Mouse (Mus musculus) C2C12 (cell line): ENCODE measurements around the gene Spcs1. TPM values are rescaled to one million over a fixed set of nuclear protein-coding genes. Genes with fewer than 3 reads are reported as not detected.

Experiments
- H3K27me3 ChIP-seq: one replicate; pipeline ENCODE4 v1.6.1; 2011; ENCODE audit not compliant: control insufficient read depth, insufficient read depth, insufficient read length
- H3K36me3 ChIP-seq: one replicate; pipeline ENCODE4 v1.6.1; 2011; ENCODE audit not compliant: control insufficient read depth, insufficient read depth
- H3K4me3 ChIP-seq: one replicate; pipeline ENCODE4 v1.5.1; 2011; ENCODE audit warnings: mild to moderate bottlenecking, control low read depth; ENCODE audit not compliant: poor library complexity, insufficient read depth, severe bottlenecking
- H3K79me2 ChIP-seq: one replicate; pipeline ENCODE4 v1.6.1; 2011; ENCODE audit not compliant: control insufficient read depth, insufficient read depth
- H3K79me3 ChIP-seq: one replicate; pipeline ENCODE4 v1.6.1; 2011; ENCODE audit warnings: low read depth, control low read depth
- H3ac ChIP-seq: one replicate; pipeline ENCODE3; 2011; ENCODE audit warnings: low read depth; ENCODE audit not compliant: control insufficient read depth, insufficient read length
- CEBPB ChIP-seq: IDR thresholded peaks from one replicate; pipeline ENCODE4 v1.6.1; 2011; ENCODE audit warnings: low read depth, mild to moderate bottlenecking, control low read depth, moderate library complexity
- CTCF ChIP-seq: IDR thresholded peaks from one replicate; pipeline ENCODE4 v1.5.1; 2011; ENCODE audit not compliant: control insufficient read depth, insufficient read depth, insufficient read length
- FOSL1 ChIP-seq: IDR thresholded peaks from one replicate; pipeline ENCODE4 v1.8.0; 2011; ENCODE audit warnings: mild to moderate bottlenecking, low read length; ENCODE audit not compliant: poor library complexity, insufficient read depth, severe bottlenecking
- MAX ChIP-seq: IDR thresholded peaks from one replicate; pipeline ENCODE4 v1.6.1; 2011; ENCODE audit warnings: mild to moderate bottlenecking, control low read depth
- MYOD1 ChIP-seq: IDR thresholded peaks from one replicate; pipeline ENCODE4 v1.6.1; 2011; ENCODE audit warnings: low read depth; ENCODE audit not compliant: control insufficient read depth, insufficient read length
- MYOG ChIP-seq: IDR thresholded peaks from one replicate; pipeline ENCODE4 v1.6.1; 2011; ENCODE audit not compliant: control insufficient read depth, insufficient read length; ENCODE audit errors: extremely low read depth
- USF1 ChIP-seq: IDR thresholded peaks from one replicate; pipeline ENCODE4 v1.6.1; 2011; ENCODE audit warnings: low read depth, mild to moderate bottlenecking, control low read depth, moderate library complexity
- polyA plus RNA-seq: library from polyadenylated mRNA; unstranded; fragments of >200 nt; fragmentation: generic; extraction: Trizol; gene quantifications from one replicate; pipeline ENCODE4 v1.2.1, GENCODE M21; 2012; ENCODE audit warnings: missing spikeins

Spcs1 gene
- polyA plus RNA-seq, 1 experiment: 218 TPM

GRCm38 (mm10) chr14:31006779-31007178 lies 5.3 kb upstream of the Spcs1 start:
- H3K79me2 ChIP-seq: peaks cover 7% of the 10 kb centered on the region
- H3K4me3 ChIP-seq: no peak overlapping the region
- TF ChIP-seq CEBPB: no peak
- TF ChIP-seq MYOD1: no peak
- TF ChIP-seq MYOG: no peak
- no peak for TF ChIP-seq CTCF
- TF ChIP-seq FOSL1: no peak
- no peak for TF ChIP-seq USF1
- no peak for TF ChIP-seq MAX
- H3K27me3 ChIP-seq: no peaks in the 10 kb centered on the region
- H3K79me3 ChIP-seq: no peaks in the 10 kb centered on the region
- peaks cover 34% of the 10 kb centered on the region for H3K36me3 ChIP-seq
- no peak overlapping the region for H3ac ChIP-seq

DNA sequence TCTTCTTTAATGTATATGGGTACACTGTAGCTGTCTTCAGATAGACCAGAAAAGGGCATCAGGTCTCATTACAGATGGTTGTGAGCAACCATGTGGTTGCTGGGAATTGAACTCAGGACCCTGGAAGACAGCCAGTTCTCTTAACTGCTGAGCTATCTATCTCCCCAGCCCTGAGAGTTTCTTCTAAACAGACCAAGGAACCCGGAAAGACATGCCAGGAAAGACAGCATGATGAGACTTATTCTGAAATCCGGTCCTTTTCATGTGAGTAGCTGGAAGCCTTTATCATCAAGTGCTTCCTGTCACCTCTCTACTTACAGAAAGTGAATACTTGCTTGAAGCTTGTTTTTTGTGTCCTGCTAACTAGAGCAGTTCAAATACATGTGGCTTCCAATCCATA lies 3.1 kb upstream of the Spcs1 start:
- no peaks in the 10 kb centered on the region for H3K27me3 ChIP-seq
- TF ChIP-seq MAX (no peak), CEBPB (no peak), MYOD1 (no peak), CTCF (no peak)
- no peak overlapping the region for H3K4me3 ChIP-seq
- H3ac ChIP-seq: no peak overlapping the region
- H3K79me3 ChIP-seq: peaks cover 14% of the 10 kb centered on the region
- H3K36me3 ChIP-seq: peaks cover 22% of the 10 kb centered on the region
- H3K79me2 ChIP-seq: peaks cover 25% of the 10 kb centered on the region

DNA sequence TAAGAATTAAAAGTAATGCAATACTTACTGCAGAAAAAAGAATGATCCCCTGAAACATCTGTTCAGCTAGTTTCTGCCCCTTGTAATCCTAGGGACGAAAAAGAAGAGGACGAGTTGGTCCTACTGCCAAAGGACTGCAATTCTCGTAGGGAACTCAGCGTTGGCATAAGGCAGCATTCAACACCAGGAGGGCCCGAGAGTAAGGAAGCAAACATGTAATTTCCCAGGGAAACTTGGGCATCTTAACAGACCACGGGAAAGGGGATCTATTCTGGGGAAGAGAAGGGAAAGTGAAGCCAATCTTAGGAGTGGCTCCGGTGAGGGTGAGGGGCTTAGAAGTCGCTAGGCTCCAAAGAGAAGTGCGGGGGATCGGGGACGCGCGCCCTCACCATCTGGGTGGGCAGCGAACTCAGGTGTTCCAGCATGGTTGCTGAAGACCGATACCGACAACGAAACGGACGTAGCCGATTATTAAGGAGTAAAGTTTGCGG lies 611 bp downstream of the Spcs1 start:
- peaks cover 19% of the 10 kb centered on the region for H3K79me3 ChIP-seq
- H3K36me3 ChIP-seq: peaks cover 15% of the 10 kb centered on the region
- no peaks in the 10 kb centered on the region for H3K27me3 ChIP-seq
- H3K4me3 ChIP-seq: peak overlapping the region; percentile 59
- H3ac ChIP-seq: peak overlapping the region; percentile 84
- H3K79me2 ChIP-seq: peaks cover 34% of the 10 kb centered on the region
- TF ChIP-seq MAX (no peak), MYOD1 (no peak), CTCF (no peak), FOSL1 (no peak), CEBPB (no peak), MYOG (no peak), USF1 (no peak)

DNA sequence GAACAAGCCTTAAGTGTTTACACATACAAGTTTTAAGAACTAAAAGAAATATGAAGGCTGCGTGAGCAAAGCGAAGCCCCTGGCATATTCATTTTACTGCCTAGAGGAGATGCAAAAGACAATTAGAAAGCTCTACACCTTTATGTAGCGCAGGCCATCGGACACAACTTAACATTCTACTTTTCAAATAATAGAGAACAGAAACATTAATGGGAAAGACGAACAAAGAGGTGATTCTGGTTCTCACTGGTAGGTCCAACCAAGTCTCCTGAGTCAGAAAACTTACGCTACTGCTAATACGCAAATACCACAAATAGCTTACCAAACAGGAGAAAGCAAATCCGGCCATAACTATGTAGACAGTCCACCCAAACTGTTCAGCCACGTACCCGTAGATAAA lies 1.1 kb downstream of the Spcs1 start:
- H3K79me3 ChIP-seq: peaks cover 19% of the 10 kb centered on the region

DNA sequence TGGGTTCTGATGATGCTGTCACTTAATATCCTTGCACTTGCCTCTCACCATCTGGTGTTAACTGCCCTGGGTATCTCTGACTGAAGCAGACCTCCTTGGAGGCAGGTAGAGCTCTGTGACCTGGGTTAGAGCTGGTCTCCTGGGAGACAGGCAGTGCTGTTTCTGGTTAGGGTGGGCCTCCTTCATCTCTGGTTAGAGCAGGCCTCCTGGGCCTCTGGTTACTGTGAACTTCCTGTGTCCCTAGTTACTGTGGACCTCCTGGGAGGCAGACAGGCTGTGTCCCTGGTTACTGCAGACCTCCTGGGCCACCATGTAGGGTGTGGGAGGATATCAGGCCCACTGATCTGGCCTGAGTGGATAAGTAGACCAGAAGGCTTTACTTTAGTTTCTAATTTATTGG lies 5.1 kb downstream of the Spcs1 start:
- H3K36me3 ChIP-seq: peaks cover 15% of the 10 kb centered on the region
- peaks cover 26% of the 10 kb centered on the region for H3K79me2 ChIP-seq
- no peak overlapping the region for H3ac ChIP-seq
- H3K4me3 ChIP-seq: no peak overlapping the region
- no peaks in the 10 kb centered on the region for H3K27me3 ChIP-seq
- TF ChIP-seq FOSL1 (no peak), MYOD1 (no peak), CTCF (no peak), MAX (no peak), MYOG (no peak), USF1 (no peak), CEBPB (no peak)
- H3K79me3 ChIP-seq: peaks cover 19% of the 10 kb centered on the region

More for the DNA sequence above, 1.1 kb downstream of the Spcs1 start:
- Histone ChIP-seq H3K36me3 (peaks cover 15% of the 10 kb centered on the region), H3K4me3 (peak overlapping the region; percentile 59), H3ac (peak overlapping the region; percentile 43), H3K79me2 (peaks cover 34% of the 10 kb centered on the region), H3K27me3 (no peaks in the 10 kb centered on the region)
- TF ChIP-seq USF1 (no peak), MYOG (no peak), CTCF (no peak), FOSL1 (no peak), MAX (no peak), MYOD1 (no peak), CEBPB (no peak)

DNA sequence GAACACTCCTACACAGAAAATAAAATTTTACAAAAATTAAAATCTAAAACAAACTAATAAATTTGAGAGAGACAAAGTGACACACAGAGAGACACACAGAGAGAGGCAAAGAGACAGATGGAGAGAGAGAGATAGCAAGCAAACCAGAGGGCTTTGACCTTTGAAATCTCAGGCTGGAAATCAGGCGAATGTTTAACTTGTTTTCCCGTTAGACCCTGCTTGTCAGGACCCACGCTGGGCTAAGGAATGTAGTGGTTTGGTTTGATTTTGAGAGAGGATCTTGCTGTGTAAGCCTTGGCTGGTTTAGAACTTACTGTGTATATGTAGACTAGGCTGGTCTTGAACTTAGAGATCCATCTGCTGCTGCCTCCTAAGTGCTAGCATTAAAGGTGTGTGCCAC lies 25.2 kb downstream of the Spcs1 start:
- Histone ChIP-seq H3K27me3 (no peaks in the 10 kb centered on the region), H3K79me2 (no peaks in the 10 kb centered on the region), H3K36me3 (peaks cover 19% of the 10 kb centered on the region), H3K4me3 (no peak overlapping the region), H3ac (no peak overlapping the region), H3K79me3 (no peaks in the 10 kb centered on the region)
- TF ChIP-seq MAX: no peak
